Mouse (Mus musculus) retina, postnatal 1 day (tissue): Measurements from ENCODE around the gene Serinc3.
A peak's percentile ranks its signal among the peaks of the same experiment; 100 is the strongest.
"Not testable (repeated sequence)": the region's sequence is repeated elsewhere in the genome, so short reads cannot be mapped to it uniquely, and the experiment has no call there.

Source experiments
- DNase-seq: peaks from one replicate; pipeline ENCODE4 v3.0.0-alpha.2; 2012

Gene Serinc3

GRCm38 (mm10) chr2:163644575-163645385 is at the start of gene Serinc3:
Serinc3 (minus strand) TSS chr2:163645131.
- peak; percentile 99 for DNase-seq

GRCm38 (mm10) chr2:163693716-163694314 is 48.9 kb upstream of the Serinc3 start:
- no peak for DNase-seq

GRCm38 (mm10) chr2:163692873-163693612 is 48.1 kb upstream of the Serinc3 start:
- no peak for DNase-seq

- DNase-seq, result no peak
Observed at GRCm38 (mm10) chr2:163691846-163692605, 47.1 kb upstream of the Serinc3 start.

GRCm38 (mm10) chr2:163690409-163691304 is 45.7 kb upstream of the Serinc3 start:
- peak; percentile 81 for DNase-seq

GRCm38 (mm10) chr2:163689771-163690170 is 44.8 kb upstream of the Serinc3 start:
- DNase-seq, result no peak

GRCm38 (mm10) chr2:163688377-163688776 is 43.4 kb upstream of the Serinc3 start:
- DNase-seq, result not testable (repeated sequence)

GRCm38 (mm10) chr2:163686886-163687285 is 42.0 kb upstream of the Serinc3 start:
- DNase-seq, result no peak

- no peak for DNase-seq
Observed at GRCm38 (mm10) chr2:163686233-163686632, 41.3 kb upstream of the Serinc3 start.

- DNase-seq, result no peak
Observed at GRCm38 (mm10) chr2:163685761-163686200, 40.9 kb upstream of the Serinc3 start.

- DNase-seq, result no peak
Observed at GRCm38 (mm10) chr2:163685287-163685686, 40.4 kb upstream of the Serinc3 start.

- DNase-seq, result no peak
Observed at GRCm38 (mm10) chr2:163682344-163682743, 37.4 kb upstream of the Serinc3 start.

GRCm38 (mm10) chr2:163676745-163677144 is 31.8 kb upstream of the Serinc3 start:
- no peak for DNase-seq

GRCm38 (mm10) chr2:163676321-163676720 is 31.4 kb upstream of the Serinc3 start:
- DNase-seq, result no peak

- DNase-seq, result no peak
Observed at GRCm38 (mm10) chr2:163675662-163676061, 30.7 kb upstream of the Serinc3 start.

GRCm38 (mm10) chr2:163675144-163675619 is 30.3 kb upstream of the Serinc3 start:
- DNase-seq, result no peak

GRCm38 (mm10) chr2:163674397-163674796 is 29.5 kb upstream of the Serinc3 start:
- DNase-seq, result no peak

GRCm38 (mm10) chr2:163670872-163671594 is 26.1 kb upstream of the Serinc3 start:
- DNase-seq, result no peak

GRCm38 (mm10) chr2:163667045-163667444 is 22.1 kb upstream of the Serinc3 start:
- no peak for DNase-seq

GRCm38 (mm10) chr2:163663930-163664329 is 19.0 kb upstream of the Serinc3 start:
- no peak for DNase-seq

- DNase-seq, result no peak
Observed at GRCm38 (mm10) chr2:163662698-163663221, 17.8 kb upstream of the Serinc3 start.
